Mouse (Mus musculus) intestine, postnatal 0 days (tissue): ENCODE data around the gene Hap1. TPM values are rescaled to one million over a fixed set of nuclear protein-coding genes. Genes with fewer than 3 reads are reported as not detected.

ENCODE experiments used
- ATAC-seq: fragments of 200-750 bp; cut with Nextera tagmentation; 2 replicates; pipeline ENCODE4 v1.8.0; 2017; ENCODE audit warnings: mild to moderate bottlenecking, moderate TSS enrichment, moderate library complexity
- H3K27ac ChIP-seq: fragments of 300-500 bp; sonication (generic); 2 replicates; pipeline ENCODE4 v1.5.1; 2014; ENCODE audit warnings: mild to moderate bottlenecking, low read depth, low read length, moderate library complexity
- H3K27me3 ChIP-seq: fragments of 300-500 bp; sonication (generic); replicated peaks from 2 replicates; pipeline ENCODE4 v1.6.1; 2014; ENCODE audit warnings: low read length, mixed read lengths; ENCODE audit not compliant: control insufficient read depth, insufficient read depth
- H3K36me3 ChIP-seq: fragments of 300-500 bp; sonication (generic); 2 replicates; pipeline ENCODE4 v1.6.1; 2014; ENCODE audit warnings: mild to moderate bottlenecking, moderate library complexity; ENCODE audit not compliant: control insufficient read depth, insufficient read depth
- H3K4me1 ChIP-seq: fragments of 300-500 bp; sonication (generic); replicated peaks from 2 replicates; pipeline ENCODE4 v1.6.1; 2014; ENCODE audit warnings: antibody characterized with exemption, low read length, mixed read lengths; ENCODE audit not compliant: control insufficient read depth, insufficient read depth
- H3K4me2 ChIP-seq: fragments of 300-500 bp; sonication (generic); replicated peaks from 2 replicates; pipeline ENCODE4 v1.6.1; 2014; ENCODE audit warnings: low read depth, mild to moderate bottlenecking, moderate library complexity
- H3K4me3 ChIP-seq: fragments of 300-500 bp; sonication (generic); 2 replicates; pipeline ENCODE4 v1.5.1; 2014; ENCODE audit warnings: low read depth, low read length
- H3K9ac ChIP-seq: fragments of 300-500 bp; sonication (generic); 2 replicates; pipeline ENCODE4 v1.6.1; 2014; ENCODE audit warnings: mild to moderate bottlenecking, low read depth, low read length
- H3K9me3 ChIP-seq: fragments of 300-500 bp; sonication (generic); 2 replicates; pipeline ENCODE4 v1.6.1; 2016; ENCODE audit warnings: mixed run types; ENCODE audit not compliant: control insufficient read depth
- CTCF ChIP-seq: sonication (generic); IDR thresholded peaks from 2 replicates; pipeline ENCODE4 v1.5.1; 2016; ENCODE audit warnings: low read depth, mild to moderate bottlenecking, control low read depth, antibody characterized with exemption, moderate library complexity
- WGBS: fragments of 180-500 bp; shearing (Covaris S2); extraction: QIAGEN DNeasy Blood & Tissue Kit; methylation state at CpG from one replicate; pipeline ENCODE4 v1.1.7; 2014; 5-methylcytosine and 5-hydroxymethylcytosine counted together
- polyA plus RNA-seq: library from polyadenylated mRNA; unstranded; fragments of >200 nt; fragmentation: Nextera tagmentation; extraction: Ambion mirVana; gene quantifications from 2 replicates; pipeline ENCODE4 v1.2.1, GENCODE M21; 2015

The Hap1 gene
- polyA plus RNA-seq, 1 experiment from 2014 or later: 10.0 TPM

- H3K4me3 ChIP-seq: peak overlapping the region; percentile 68
- H3K36me3 ChIP-seq: peaks cover 19% of the 10 kb centered on the region
- peak overlapping the region; percentile 79 for H3K4me2 ChIP-seq
- H3K27me3 ChIP-seq: no peaks in the 10 kb centered on the region
- H3K27ac ChIP-seq: peak overlapping the region; percentile 100
- H3K4me1 ChIP-seq: no peaks in the 10 kb centered on the region
- no peaks in the 10 kb centered on the region for H3K9me3 ChIP-seq
- peak overlapping the region; percentile 92 for H3K9ac ChIP-seq
- peak; percentile 82 for ATAC-seq
- under 1% methylated on average over 40 of the region's 40 CpGs for whole genome bisulfite sequencing
- peak; percentile 50 for TF ChIP-seq CTCF
Measured at GRCm38 (mm10) chr11:100320172-100320630, 35.7 kb downstream of the Hap1 start.

- no peaks in the 10 kb centered on the region for H3K9me3 ChIP-seq
- peak within 1 kb of the TSS; percentile 92 for H3K9ac ChIP-seq
- WGBS: 1% methylated on average over 50 of the region's 58 CpGs
- H3K4me1 ChIP-seq: no peaks in the 10 kb centered on the region
- peak within 1 kb of the TSS; percentile 68 for H3K4me3 ChIP-seq
- TF ChIP-seq CTCF: no peak
- peak within 1 kb of the TSS; percentile 100 for H3K27ac ChIP-seq
- peaks cover 19% of the 10 kb centered on the region for H3K36me3 ChIP-seq
- ATAC-seq: peak; percentile 85
- H3K4me2 ChIP-seq: peak within 1 kb of the TSS; percentile 79
- H3K27me3 ChIP-seq: no peaks in the 10 kb centered on the region
Measured at GRCm38 (mm10) chr11:100319492-100320171, 36.3 kb downstream of the Hap1 start, which contains the start of gene Eif1. Gene Eif1, plus strand, starts transcription at chr11:100319885.

DNA sequence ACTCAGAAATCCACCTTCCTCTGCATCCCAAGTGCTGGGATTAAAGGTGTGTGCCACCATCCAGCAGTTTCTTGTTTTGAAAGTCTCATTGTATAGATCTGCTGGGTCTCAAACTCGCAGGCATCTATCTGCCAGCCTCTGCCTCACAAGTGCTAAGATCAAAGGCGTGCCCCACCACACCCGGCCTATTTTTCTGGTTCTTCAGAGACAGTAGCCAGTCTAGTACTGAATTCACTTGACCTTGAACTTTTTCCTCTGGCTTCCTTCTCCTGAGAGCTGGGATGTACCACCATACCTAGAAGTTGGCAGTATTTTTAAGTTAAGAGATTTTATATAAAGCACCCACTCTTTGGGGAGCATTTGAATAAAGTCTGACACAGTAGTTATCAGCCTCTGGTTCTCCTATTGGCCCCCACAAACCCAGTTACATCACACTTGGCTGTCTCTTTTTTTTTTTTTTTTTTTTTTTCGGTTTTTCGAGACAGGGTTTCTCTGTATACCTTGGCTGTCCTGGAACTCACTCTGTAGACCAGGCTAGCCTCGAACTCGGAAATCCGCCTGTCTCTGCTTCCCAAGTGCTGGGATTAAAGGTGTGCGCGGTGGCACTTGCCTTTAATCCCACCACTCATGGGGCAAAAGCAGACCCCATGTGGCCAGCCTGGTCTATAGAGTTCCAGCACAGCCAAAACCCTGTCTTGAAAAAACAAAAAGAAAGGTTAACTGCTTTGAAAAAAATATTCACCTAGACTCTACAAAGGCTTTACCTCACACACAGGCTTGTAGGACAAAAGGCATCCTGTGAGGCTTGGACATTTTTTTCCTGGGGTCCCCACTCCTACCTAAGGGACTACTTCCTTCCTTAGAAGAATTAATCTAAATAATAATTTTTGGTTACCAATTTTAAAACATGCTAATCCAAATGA lies 37.1 kb downstream of the Hap1 start:
- Histone ChIP-seq H3K27ac (no peak overlapping the region), H3K4me1 (no peaks in the 10 kb centered on the region), H3K4me2 (peak overlapping the region; percentile 62), H3K4me3 (peak overlapping the region; percentile 38), H3K27me3 (no peaks in the 10 kb centered on the region), H3K9me3 (no peaks in the 10 kb centered on the region), H3K9ac (no peak overlapping the region), H3K36me3 (peaks cover 19% of the 10 kb centered on the region)
- 76% methylated on average over 10 of the region's 10 CpGs for WGBS
- TF ChIP-seq CTCF: no peak
- ATAC-seq: no peak

DNA sequence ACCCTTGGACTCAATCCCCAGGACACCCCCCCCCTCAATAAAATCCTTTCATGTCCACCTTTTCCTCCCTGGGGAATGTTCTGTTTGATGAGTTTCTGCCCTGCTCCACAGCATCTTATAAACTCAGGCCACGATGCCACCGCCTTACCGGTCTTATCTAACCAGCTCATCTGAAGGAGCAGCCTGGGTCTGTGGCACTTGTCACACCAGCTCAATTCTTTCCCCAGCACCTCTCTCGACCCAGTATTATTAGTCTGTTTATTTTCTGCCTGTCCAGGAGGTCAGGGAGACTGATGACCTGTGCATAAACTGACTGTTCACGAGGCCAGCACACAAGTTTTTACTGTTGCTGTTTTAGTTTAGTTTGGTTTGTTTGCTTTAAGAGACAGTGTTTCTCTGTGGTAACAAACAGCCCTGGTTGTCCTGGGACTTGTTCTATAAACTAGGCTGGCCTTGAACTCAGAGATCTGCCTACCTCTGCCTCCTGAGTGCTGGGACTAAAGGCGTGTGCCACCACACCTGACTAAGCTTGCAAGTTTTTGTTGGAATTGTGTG lies 38.0 kb downstream of the Hap1 start:
- H3K27me3 ChIP-seq: no peaks in the 10 kb centered on the region
- no peak overlapping the region for H3K27ac ChIP-seq
- H3K4me3 ChIP-seq: no peak overlapping the region
- H3K36me3 ChIP-seq: peaks cover 19% of the 10 kb centered on the region
- H3K4me1 ChIP-seq: no peaks in the 10 kb centered on the region
- TF ChIP-seq CTCF: no peak
- no peak overlapping the region for H3K9ac ChIP-seq
- WGBS: 47% methylated on average over 6 of the region's 6 CpGs
- H3K4me2 ChIP-seq: no peak overlapping the region
- no peaks in the 10 kb centered on the region for H3K9me3 ChIP-seq
- no peak for ATAC-seq

- Histone ChIP-seq H3K4me1 (no peaks in the 10 kb centered on the region), H3K36me3 (no peaks in the 10 kb centered on the region), H3K4me3 (no peak overlapping the region), H3K27me3 (no peaks in the 10 kb centered on the region), H3K4me2 (no peak overlapping the region), H3K9me3 (no peaks in the 10 kb centered on the region), H3K27ac (no peak overlapping the region), H3K9ac (no peak overlapping the region)
- TF ChIP-seq CTCF: no peak
- no peak for ATAC-seq
- WGBS: 91% methylated on average over 5 of the region's 5 CpGs
Measured at GRCm38 (mm10) chr11:100315439-100315838, 40.5 kb downstream of the Hap1 start.

- H3K27me3 ChIP-seq: no peaks in the 10 kb centered on the region
- TF ChIP-seq CTCF: no peak
- H3K4me2 ChIP-seq: no peak overlapping the region
- peak; percentile 68; the same call in 1 of the 2 replicates for ATAC-seq
- H3K4me3 ChIP-seq: no peak overlapping the region
- H3K36me3 ChIP-seq: no peaks in the 10 kb centered on the region
- 72% methylated on average over 6 of the region's 6 CpGs for whole genome bisulfite sequencing
- H3K4me1 ChIP-seq: no peaks in the 10 kb centered on the region
- no peak overlapping the region for H3K27ac ChIP-seq
- H3K9ac ChIP-seq: no peak overlapping the region
- no peaks in the 10 kb centered on the region for H3K9me3 ChIP-seq
Measured at GRCm38 (mm10) chr11:100313424-100313823, 42.5 kb downstream of the Hap1 start.
